Mouse (Mus musculus) cerebellum, adult 11 months (tissue): ENCODE measurements around the gene Htra2.

Experiments
- DNase-seq: peaks from one replicate; pipeline ENCODE4 v3.0.0; 2022

Gene Htra2

DNA sequence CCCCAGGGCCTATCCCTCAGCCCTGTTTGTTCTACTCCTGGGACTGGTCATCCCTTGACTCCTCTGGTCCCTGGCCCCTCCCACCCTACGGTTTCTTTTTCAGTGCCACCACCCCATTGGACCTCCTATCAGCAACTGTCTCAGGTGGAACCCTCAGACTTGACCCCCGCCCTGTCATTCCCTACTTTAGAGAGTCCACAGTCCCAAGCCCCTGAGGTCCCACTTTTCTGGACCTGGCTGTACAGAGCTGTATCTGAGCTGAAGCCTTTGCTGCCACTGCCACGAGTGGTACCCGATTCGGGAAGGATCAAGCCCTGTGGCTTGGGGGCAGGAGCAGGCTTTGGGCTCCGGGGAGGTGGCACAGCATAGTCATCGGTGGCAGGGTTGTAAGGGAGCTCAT lies 24.0 kb downstream of the Htra2 start:
- no peak for DNase-seq

DNA sequence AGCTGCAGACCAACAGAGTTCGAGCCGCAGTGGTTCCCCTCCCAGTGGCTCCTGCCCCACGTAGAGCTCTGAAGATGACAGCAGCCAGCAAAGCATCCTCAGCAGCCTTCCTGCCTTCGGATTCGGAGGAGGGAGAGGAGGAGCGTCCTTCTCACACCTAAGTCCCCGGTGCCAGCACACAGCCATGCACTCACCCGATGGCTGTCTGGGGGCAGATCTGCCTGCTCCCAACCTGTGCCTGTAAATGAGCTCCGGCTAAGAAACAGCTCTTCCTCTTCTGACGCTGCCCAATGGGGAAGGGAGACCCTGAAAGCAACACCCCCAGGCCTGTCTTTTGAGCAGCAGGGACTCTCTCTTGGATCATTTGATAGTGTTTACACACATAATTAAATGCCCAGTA lies 25.3 kb downstream of the Htra2 start:
- DNase-seq = no peak

DNA sequence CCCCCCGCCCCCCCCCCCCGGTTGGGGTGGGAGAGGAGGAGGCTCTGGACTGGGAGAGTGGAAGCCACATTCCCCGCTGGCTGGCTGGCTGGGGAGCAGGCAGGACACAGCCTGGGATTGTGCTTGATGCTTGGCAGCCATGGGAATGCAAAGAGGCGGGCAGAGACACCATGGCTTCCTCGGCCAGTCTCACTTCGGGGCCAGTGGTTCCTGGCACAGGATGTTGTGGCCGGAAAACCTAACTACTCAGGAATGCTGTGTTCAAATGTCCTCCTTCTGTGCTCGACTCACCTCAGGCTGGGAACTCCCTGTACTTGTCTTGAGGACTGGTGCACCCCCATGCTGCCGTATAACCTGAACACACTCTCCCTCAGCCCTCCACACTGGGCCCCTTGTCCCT lies 27.4 kb downstream of the Htra2 start:
- no peak for DNase-seq

DNA sequence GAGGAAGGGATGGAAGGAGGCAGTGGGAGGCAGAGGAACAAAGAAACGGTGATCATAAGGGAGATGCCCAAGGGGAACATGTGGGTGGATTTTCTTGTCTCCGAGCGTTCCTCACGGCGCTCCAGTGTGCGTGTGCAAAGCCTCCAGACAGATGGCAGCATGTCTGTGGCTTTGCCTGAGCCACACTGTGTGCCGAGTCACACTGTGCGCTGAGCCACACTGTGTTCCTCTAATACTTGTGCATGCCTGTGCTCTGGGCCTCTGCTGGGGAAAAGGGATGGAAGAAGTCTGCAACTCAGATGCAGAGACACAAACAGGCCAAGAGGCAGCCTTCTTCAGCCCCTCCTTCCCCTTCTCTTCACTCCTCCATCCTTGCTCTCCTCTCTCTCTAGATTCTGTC lies 27.8 kb downstream of the Htra2 start:
- no peak for DNase-seq

DNA sequence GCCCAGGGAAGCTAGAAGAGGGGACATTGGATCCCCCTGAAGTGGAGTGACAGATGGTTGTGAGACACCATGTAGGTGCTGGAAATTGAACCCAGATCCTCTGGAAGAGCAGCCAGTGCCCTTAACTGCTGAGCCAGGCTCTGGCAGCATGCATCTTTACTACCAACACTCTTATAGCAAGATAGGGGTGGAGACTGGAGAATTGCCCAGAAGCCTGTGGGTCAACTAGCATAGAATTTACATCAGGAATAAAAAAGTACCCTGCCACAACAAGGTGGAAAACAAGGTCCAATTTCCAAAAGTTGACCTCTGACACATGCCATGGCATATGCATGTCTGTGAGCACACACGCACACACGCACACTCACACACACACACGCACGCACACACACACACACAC lies 29.9 kb downstream of the Htra2 start:
- DNase-seq = no peak

DNA sequence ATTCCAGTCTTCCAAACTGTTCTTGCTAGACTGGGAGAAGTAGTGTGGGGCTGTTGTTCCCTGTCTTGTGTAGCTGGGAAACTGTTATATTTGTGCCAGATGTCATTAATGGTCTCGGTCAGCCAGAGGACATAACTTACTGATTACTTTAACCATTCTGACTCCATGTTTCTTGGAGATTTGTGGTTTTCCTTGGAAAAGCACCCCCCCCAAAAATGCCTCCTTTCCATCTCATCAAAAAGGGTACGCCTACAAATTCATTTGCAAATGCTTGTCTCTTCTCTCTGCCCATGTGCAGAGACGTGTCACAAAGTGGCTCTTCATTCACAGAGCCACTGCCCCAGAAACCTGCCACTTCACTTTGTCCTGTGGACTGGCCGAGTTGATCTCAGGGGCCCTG lies 30.7 kb downstream of the Htra2 start:
- DNase-seq = no peak

DNA sequence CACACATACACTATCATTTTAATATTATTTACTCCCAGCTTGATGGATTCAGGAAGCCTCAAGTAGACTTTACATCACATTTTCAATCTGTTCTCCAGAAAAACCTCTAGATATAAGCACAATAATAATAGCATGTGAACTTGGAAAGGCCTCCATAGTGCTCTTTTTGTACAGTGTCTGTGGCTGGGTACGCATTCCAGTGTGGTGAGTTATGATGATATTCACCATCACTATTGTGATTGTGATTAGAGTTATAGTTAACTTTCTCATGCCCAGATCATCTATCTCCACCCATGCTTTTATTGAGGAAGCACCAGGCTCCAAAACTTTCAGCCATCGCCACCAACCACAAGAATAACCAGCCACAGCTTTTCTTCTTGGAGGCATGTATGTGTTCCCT lies 31.3 kb downstream of the Htra2 start:
- DNase-seq = no peak

DNA sequence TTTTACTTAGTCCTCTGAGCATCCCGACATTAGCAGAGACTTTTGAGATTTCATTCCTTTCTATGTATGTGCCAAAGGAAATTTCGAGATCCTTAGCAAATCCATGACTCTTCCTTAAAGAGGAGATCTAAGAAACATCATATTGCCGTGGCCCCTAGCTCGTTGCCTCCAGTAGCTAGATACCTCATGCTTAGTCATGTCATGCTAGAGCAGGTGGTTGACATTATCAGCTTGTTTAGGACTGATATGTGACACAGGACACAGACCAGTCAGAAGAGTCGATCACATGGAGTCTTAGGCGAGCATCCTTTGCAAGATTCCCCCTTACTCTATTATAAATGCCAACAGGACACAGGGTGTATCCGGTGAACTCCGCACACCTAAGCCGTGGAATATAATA lies 32.1 kb downstream of the Htra2 start:
- DNase-seq = no peak

DNA sequence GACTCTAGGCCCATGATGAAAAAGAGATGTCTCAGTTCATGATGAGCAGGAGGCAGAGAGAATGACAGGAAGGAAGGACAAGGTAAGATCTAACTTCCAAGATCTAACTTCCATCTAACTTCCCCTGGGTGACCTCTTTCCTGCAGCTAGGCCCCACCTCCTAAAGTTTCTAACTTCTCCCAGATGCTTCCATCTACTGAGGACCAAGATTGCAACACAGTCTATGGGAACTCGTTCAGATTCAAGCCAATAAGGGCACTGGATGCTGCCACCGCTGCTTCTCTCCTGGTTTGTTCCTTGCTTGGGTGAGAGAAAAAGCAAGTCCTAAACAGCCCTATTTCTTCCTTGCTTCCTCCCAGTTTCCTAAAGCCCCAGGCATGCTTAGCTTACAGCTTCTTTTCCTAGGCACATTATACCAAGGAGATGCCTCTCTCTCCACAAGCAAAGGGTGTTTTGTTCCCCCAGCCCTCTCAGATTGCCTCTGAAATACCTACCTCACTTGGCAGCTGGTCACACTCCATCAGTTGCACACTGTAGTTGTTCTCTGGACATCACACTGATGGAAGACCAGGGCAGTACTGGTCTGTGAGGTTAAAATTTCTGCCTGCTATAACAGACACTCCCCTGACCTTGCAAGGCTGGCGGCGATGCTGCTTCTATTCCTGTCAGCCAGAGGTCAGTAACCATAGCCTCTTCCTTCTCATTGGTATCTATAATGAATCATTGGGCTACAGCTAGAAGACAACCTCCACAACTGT lies 34.1 kb downstream of the Htra2 start:
- no peak for DNase-seq

DNA sequence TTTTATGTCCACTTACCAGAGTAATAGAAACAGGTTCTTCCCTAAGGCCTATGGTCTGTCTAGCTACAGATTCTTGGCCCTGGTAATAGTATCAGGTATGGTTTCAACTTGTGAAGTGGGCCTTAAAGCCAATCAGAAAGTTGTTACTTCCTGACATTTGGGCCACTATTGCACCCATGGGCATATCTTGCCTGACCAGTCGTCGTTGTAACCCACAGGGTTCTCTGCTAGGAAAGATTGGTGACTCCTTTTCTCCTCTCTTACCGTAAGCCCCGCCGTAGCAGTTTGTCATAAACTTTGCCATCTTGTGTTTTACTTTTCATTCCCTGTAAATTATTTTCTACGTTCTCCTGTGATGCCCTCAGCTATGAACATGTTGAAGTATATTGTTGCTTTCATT lies 35.0 kb downstream of the Htra2 start:
- DNase-seq = no peak

DNA sequence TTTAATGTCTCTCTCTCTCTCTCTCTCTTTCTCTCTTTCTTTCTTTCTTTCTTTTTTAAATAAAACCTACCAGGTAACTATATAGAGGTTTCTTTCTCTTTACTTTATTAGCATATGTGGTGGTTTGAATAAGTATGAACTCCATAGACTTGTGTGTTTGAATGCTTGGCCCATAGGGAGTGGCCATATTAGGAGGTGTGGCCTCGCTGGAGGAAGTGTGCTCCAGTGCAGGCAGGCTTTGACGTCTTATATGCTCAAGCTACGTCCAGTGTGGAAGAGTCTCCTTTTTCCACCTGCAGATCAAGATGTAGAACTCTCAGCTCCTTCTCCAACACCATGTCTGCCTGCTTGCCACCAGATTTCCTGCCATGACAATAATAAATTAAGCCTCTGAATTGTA lies 36.0 kb downstream of the Htra2 start:
- DNase-seq = no peak

DNA sequence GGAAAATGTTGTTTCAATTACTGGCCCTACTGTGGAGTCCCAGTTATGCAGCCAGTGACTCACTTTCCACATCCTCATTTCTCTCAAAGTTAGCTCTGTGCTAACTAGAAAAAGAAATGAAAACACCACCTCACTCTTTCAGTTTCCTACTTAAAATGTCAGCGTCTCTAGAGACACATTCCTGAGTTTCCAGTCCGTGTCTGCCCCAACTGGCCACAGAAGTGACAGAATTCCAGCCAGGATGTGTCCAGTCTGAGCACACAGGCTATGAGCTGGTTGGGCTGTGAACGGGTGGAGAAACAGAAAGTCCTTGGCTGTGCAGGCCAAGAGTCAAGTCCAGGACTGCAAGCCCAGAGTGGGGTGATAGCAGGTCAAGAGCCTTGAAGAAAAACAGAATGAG lies 37.9 kb downstream of the Htra2 start:
- DNase-seq = no peak

DNA sequence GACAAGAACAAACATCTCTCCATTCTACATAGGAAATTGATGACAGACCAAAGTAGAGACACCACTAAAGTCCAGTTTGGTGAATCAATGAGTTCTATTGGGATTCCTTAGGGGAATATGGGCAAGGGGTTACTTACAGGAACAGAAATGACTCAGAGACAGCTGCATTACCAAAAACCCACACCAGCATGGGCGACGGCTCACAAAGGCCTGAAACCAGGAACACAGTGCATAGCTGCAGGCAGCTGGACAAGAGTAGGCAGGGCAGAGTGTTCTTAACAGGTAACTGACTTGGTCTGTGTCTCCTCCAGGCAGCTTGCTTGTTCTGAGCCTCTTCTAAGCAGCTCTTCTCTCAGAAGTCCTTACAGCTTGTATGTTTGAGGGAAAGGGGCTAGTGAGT lies 39.3 kb downstream of the Htra2 start:
- DNase-seq = no peak

DNA sequence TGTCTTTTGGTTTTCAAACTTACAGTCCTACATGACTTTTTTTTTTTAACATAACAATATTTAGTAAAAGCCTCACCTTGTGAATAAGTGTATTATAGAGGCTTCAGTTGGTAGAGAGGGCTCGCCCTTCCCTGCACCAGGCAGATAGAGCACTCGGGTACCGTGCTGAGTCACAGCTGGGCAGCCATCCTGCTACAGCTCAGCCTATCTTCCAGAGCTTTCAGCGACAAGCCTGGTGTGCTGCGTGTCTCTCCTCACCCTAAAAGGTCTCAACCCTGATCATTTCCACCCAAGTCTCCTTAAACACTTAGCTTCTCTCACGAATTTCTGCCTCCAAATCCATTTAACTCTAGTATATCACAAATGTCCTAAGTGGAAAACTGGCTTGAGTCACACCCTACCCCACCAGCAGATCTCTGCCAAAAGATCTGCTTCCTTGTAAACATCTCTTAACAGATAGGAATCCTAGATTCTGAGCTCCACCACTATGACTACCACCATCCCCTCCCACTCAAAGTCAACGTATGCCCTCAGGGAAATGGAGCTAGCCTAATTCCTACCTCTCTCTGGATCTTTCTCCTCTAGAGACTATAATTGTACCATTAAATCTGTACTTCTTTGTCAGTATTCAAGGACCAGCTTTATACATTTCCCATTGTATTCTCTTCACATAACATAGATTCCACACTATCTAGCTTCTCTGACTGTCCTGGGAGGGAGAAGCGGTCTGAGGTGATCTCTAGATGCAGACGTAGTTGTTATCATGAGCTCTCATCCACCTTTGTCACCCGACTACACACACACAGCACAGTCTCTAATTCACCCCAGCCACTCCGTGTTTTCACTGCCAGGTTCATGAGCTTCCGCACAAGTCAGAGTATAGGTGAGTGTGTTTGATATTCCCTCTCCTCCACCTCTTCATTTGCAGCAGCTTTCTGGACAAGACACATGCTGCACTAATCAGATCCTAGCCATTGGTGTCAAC lies 40.3 kb downstream of the Htra2 start:
- DNase-seq = no peak

DNA sequence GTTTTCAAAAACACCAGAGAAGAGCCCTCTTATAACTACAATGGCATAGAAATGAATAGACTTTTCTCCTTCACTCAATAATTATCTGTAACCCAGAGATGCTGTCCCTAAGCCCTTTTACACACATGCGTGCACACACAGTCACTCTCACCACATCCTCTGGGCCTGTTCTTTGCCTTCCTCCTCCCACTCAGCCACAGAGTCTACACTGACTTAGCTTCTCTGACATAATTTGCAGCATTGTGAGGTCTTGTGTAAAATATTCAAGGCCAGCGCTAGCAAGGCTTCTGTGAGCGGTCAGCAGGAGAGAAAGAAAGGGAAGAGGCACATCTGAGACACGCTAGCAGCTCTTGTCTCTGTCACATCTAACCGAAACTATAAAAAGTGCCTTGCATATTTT lies 41.6 kb downstream of the Htra2 start:
- DNase-seq = no peak

DNA sequence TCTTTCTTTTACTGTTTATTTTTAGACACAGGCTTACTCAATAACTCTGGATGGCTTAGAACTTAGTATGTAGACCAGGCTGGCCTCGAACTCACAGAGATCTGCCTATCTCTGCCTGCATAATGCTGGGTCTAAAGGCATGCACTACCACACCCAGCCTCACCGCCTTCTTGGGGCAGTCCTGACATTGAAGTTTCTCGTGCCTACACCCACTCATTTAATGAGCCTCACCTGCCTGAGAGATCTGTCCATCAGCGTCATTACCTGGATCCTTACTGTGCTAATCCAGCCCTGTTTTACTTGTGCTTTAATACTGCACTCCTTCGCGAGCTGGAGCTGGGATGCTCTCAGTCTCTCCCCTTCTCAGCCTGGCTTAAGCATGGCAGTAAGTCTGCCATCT lies 43.3 kb downstream of the Htra2 start:
- DNase-seq = no peak

DNA sequence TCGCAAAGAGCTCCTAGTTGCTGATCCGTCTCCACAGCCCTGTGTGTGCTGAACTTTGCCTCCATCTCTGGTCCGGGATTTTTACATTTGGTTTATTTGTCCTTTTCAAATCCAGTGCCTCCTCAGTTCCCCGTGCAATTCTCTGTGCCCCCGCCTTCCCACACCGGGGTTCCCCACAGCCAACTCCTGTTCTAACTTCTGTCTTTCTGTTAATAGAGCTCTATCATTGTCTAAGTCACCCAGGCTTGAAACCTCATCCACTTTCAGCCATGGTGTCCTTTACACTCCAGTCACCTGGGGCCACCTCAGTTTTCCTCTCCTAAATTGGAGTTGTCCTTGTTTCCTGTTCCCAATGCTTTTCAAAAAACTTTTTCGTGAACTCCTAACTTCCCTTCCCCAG lies 43.8 kb downstream of the Htra2 start:
- DNase-seq = no peak

DNA sequence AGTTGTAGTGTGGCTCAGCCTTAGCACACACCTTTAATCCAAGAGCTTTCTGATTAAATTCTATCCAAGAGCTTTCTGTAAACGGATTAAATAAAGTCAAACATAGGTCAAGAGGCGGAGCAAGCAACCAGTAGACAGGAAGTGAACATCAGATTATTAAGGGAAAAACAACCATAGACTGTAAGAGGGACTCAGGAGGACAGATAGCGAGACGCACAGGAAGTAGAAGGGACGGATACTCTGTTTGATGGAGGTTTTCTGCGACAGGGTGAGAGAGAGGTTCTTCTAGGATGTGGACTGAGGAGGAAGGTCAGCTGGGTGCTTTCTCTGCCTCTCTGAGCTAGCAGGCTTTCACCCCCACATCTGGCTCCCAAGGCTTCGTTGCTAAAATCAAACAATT lies 45.1 kb downstream of the Htra2 start:
- no peak for DNase-seq

DNA sequence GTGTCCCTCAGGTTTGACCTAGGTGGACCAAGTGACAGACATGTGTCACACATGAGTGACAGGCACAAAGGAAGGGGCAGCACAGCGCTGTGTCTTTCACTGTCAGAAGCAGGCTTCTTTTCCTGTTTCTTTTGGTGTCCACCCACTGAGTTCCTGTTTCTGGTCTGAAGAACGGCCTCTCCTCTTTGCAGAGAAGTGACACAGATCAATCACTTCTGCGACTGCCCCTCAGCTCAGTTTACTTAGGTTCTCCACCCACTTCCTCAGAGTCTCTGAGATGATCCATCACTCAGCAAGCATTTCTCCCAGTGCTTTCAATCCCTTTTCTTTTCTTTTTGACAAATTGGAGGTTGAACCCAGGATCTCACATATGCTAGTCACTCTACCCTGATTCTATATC lies 46.4 kb downstream of the Htra2 start:
- no peak for DNase-seq

DNA sequence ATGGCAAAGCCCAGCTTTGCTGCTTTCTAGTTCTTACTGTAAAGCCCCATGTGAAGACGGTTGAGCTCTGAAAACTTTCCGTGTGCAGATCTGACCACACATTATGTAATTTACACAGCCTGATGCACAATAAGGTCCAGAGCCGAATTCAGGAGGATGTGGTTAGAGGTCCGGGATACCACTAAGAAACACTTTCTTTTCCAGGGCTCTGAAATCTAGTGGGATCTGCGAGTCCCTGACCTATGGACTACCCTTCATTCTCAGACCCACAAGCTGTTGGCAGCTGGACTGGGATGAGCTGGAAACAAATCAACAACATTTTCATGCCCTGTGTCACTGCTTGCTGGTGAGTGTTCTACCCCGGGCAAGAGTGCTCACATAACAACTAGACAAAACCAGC lies 49.0 kb downstream of the Htra2 start:
- DNase-seq = no peak

DNA sequence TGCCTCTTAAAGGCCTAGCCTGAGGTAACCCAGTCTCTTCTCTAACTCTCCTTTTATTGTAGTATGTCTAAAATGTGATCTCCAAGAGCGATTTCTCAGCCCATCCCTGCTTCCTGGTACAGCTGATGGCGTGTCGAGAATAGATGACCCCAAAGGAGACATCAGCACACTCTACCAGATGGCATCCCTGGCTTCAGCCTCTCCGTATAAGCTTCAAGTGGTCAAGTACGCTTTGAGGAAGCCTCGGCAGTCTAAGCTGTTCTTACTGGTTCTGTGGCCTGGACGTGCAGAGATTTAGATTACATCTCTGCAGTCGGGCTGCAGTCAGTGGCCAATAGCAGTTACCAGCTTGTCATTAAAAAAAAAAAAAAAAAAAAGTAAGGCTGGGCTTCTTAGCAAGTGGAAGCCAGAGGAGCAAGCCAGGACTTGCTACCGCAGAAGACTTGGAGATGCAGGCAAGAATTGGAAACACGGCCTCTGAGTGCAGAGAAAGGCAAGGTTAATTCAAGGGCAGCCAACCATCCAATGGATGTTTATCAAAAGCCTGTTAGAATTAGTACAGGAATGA lies 49.5 kb downstream of the Htra2 start:
- no peak for DNase-seq

DNA sequence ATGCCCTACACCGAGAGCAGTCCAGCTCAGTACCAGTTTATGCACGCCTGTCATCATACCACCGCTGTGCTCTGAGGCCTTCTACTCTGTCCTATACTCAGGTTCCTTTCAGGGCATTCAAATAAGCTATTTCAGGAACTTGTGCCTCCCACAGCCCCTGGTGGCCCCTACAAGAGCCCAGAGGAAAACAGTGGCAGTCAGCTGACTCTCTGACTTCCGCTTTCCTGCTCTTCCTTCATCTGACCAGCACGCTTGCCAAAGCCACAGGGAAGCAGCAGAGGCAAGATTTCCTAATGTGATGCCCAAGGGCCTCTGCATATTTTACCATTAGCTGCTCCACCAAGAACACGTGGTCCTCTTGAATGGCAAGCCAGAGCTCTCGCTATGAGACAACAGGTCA lies 50.2 kb downstream of the Htra2 start:
- no peak for DNase-seq

DNA sequence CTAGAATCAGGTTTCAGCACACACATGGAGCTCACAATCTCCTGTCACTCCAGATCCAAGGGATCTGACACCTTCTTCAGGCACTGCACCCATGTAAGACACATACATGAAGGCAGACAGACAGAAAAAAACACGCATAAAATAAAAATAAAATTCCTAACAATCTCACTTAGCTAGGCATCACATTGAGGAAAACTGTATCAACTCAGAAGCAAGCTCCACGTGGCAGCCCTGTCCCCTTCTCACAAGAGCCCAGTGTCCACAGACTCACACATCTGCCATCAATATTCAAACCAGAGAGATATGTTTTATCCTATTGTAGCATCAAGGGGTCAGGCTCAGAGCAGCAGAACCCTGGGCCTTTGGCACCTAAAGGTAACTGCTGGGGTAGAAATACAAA lies 50.8 kb downstream of the Htra2 start:
- no peak for DNase-seq

DNA sequence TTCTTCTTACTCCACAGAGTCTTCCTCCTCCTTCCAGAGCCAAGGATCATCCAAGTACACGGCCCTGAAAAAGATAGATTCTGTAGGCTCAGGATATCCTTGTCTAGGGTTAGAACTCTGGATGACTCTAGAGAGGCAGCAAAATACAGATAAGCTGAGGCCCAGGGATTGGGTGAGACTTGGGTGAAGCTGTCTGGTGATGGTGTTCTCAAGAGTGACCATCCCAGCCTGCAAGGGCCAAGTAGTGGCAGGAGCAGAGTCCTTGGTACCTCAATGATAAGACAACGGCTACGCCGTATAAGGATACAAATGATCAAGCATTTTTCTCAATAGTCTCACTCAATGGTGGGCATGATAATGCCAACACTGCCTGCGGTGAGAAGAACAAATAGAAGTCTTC lies 51.2 kb downstream of the Htra2 start:
- no peak for DNase-seq
